Comparison of ENCODE assay signal across 23 mouse cellular contexts in genomic region chr5:32977179-32977578, GRCm38 (mm10). TPM values are rescaled to one million over a fixed set of nuclear protein-coding genes. Genes with fewer than 3 reads are reported as not detected.
DNase-seq lines count a peak whose midpoint lies in the region; ATAC-seq and TF ChIP-seq lines count a peak whose summit lies in the region.
"Had no signal": no experiment of that assay in that cellular context is flagged by ENCODE, and none has a peak within 500 bp of the region (broad histone marks: within the 10 kb centered on the region; RNA-seq: fewer than 3 reads in every experiment).

No protein-coding gene starts in this region.

- TF ChIP-seq POLR2A in cortical plate, adult 2 months (IDR thresholded peaks at IDR 0.05; ENCODE audit: extremely low read depth, insufficient read depth, low read length) = no peak

- peaks cover 55% of the 10 kb centered on the region for H3K36me3 ChIP-seq in limb, embryonic 15.5 days
- peaks cover 79% of the 10 kb centered on the region for H3K36me3 ChIP-seq in limb, embryonic 10.5 days

- H3K9ac ChIP-seq in limb, embryonic 15.5 days = no peak overlapping the region
- H3K9ac ChIP-seq: embryonic facial prominence, embryonic 13.5 days; embryonic facial prominence, embryonic 15.5 days; forebrain, embryonic 12.5 days had no signal

- H3K4me1 ChIP-seq in limb, embryonic 15.5 days = no peaks in the 10 kb centered on the region
- no peaks in the 10 kb centered on the region for H3K4me1 ChIP-seq in limb, embryonic 10.5 days
- peaks cover 7% of the 10 kb centered on the region for H3K4me1 ChIP-seq in cortical plate, adult 2 months (ENCODE audit: control insufficient read depth, insufficient read depth, low read length)
- H3K4me1 ChIP-seq: embryonic facial prominence, embryonic 13.5 days; embryonic facial prominence, embryonic 15.5 days; forebrain, embryonic 10.5 days; forebrain, embryonic 12.5 days had no signal

- no peak overlapping the region for H3K4me2 ChIP-seq in limb, embryonic 15.5 days
- H3K4me2 ChIP-seq: embryonic facial prominence, embryonic 13.5 days; embryonic facial prominence, embryonic 15.5 days; forebrain, embryonic 12.5 days had no signal

- peak overlapping the region; percentile 90 for H3K27ac ChIP-seq in layer of hippocampus, adult 2 months
- H3K27ac ChIP-seq in limb, embryonic 15.5 days = peak overlapping the region; percentile 24; the same call in 1 of the 2 replicates
- H3K27ac ChIP-seq in limb, embryonic 10.5 days = no peak overlapping the region
- H3K27ac ChIP-seq in cortical plate, adult 2 months (ENCODE audit: insufficient read depth, low read length) = peak overlapping the region; percentile 19; the same call in 1 of the 2 replicates
- H3K27ac ChIP-seq: embryonic facial prominence, embryonic 13.5 days; embryonic facial prominence, embryonic 15.5 days; forebrain, embryonic 10.5 days; forebrain, embryonic 12.5 days had no signal

- TF ChIP-seq CTCF in layer of hippocampus, adult 2 months (conservative IDR thresholded peaks at IDR 0.05) = no peak
- TF ChIP-seq CTCF in cortical plate, adult 2 months (IDR thresholded peaks at IDR 0.05; ENCODE audit: extremely low read depth, insufficient read depth, low read length) = no peak

- ATAC-seq in limb, embryonic 15.5 days (ENCODE audit: insufficient number of reproducible peaks, low FRiP score, low TSS enrichment, low read depth) = no peak
- ATAC-seq: forebrain, embryonic 14.5 days; forebrain, embryonic 16.5 days had no signal

- no peaks in the 10 kb centered on the region for H3K9me3 ChIP-seq in limb, embryonic 15.5 days
- H3K9me3 ChIP-seq in limb, embryonic 10.5 days (replicated peaks) = no peaks in the 10 kb centered on the region
- H3K9me3 ChIP-seq: embryonic facial prominence, embryonic 13.5 days; embryonic facial prominence, embryonic 15.5 days; forebrain, embryonic 10.5 days; forebrain, embryonic 12.5 days had no signal

- DNase-seq in layer of hippocampus, adult 2 months (ENCODE audit: low spot score in 2 of 2) = no peak
- no peak for DNase-seq in layer of hippocampus, adult 9-10 months (ENCODE audit: low spot score)
- no peak for DNase-seq in limb, embryonic 10.5 days (ENCODE audit: low spot score)
- peak; percentile 53 for DNase-seq in brain, adult 2 months (ENCODE audit: low read depth, low spot score)
- DNase-seq in urinary bladder, postnatal 10 days (ENCODE audit: low spot score) = no peak
- DNase-seq: adrenal gland, adult 2 months; adrenal gland, postnatal 10 days; adrenal gland, postnatal 25 days; cerebellum, adult 11-12 months; cerebellum, adult 2 months; cerebellum, adult 9-10 months; cerebellum, postnatal 10 days; cerebellum, postnatal 25 days; embryo, embryonic 11 days had no signal

- H3K4me3 ChIP-seq in layer of hippocampus, adult 2 months = no peak overlapping the region
- no peak overlapping the region for H3K4me3 ChIP-seq in limb, embryonic 15.5 days
- no peak overlapping the region for H3K4me3 ChIP-seq in limb, embryonic 10.5 days
- H3K4me3 ChIP-seq in cortical plate, adult 2 months (ENCODE audit: insufficient read depth, low read length) = no peak overlapping the region
- H3K4me3 ChIP-seq: embryonic facial prominence, embryonic 13.5 days; embryonic facial prominence, embryonic 15.5 days; erythroblast, embryonic 14.5 days; forebrain, embryonic 10.5 days; forebrain, embryonic 12.5 days had no signal

- no peaks in the 10 kb centered on the region for H3K27me3 ChIP-seq in limb, embryonic 15.5 days
- no peaks in the 10 kb centered on the region for H3K27me3 ChIP-seq in limb, embryonic 10.5 days (ENCODE audit: low read depth, poor library complexity, severe bottlenecking)
- H3K27me3 ChIP-seq: embryonic facial prominence, embryonic 13.5 days; embryonic facial prominence, embryonic 15.5 days; forebrain, embryonic 12.5 days had no signal

RNA-seq across cellular contexts. Expression of gene Ywhah, which starts 41.4 kb away (rescaled TPM):
- 1,000 to 10,000 TPM; 1,193 to 1,302 TPM for total RNA-seq in layer of hippocampus, adult 2 months (2021)
- polyA plus RNA-seq in limb, embryonic 15.5 days (2015; fragmentation: Nextera tagmentation; extraction: Ambion mirVana) = 363 and 383 TPM in 2 replicates
- polyA plus RNA-seq in limb, embryonic 10.5 days (2016; fragmentation: Nextera tagmentation; extraction: Ambion mirVana) = 387 and 397 TPM in 2 replicates
- polyA plus RNA-seq in cortical plate, adult 2 months (2012; rRNA removed) = 1,599 and 1,684 TPM in 2 replicates
